Mouse (Mus musculus) liver, embryonic 11.5 days (tissue): Measurements from ENCODE around the gene Lrfn3. TPM values are rescaled to one million over a fixed set of nuclear protein-coding genes. Genes with fewer than 3 reads are reported as not detected.

ENCODE experiments used
- ATAC-seq: fragments of 200-750 bp; cut with Nextera tagmentation; replicated peaks from 2 replicates; pipeline ENCODE4 v1.8.0; 2017; ENCODE audit warnings: moderate number of reproducible peaks, mild to moderate bottlenecking, moderate TSS enrichment, moderate library complexity; ENCODE audit not compliant: low FRiP score
- DNase-seq: peaks from one replicate; pipeline ENCODE4 v3.0.0-alpha.2; 2017; ENCODE audit warnings: low spot score
- H3K27ac ChIP-seq: fragments of 300-500 bp; sonication (generic); 2 replicates; pipeline ENCODE4 v1.5.1; 2014; ENCODE audit warnings: mild to moderate bottlenecking, low read depth, low read length, control low read depth
- H3K27me3 ChIP-seq: fragments of 300-500 bp; sonication (generic); replicated peaks from 2 replicates; pipeline ENCODE4 v1.6.1; 2014; ENCODE audit warnings: low read length, mixed read lengths; ENCODE audit not compliant: control insufficient read depth, insufficient read depth
- H3K36me3 ChIP-seq: fragments of 300-500 bp; sonication (generic); 2 replicates; pipeline ENCODE4 v1.6.1; 2014; ENCODE audit warnings: mild to moderate bottlenecking, low read length, moderate library complexity, mixed read lengths; ENCODE audit not compliant: control insufficient read depth, insufficient read depth
- H3K4me1 ChIP-seq: fragments of 300-500 bp; sonication (generic); replicated peaks from 2 replicates; pipeline ENCODE4 v1.6.1; 2014; ENCODE audit warnings: low read length, mixed read lengths; ENCODE audit not compliant: control insufficient read depth, insufficient read depth
- H3K4me2 ChIP-seq: fragments of 300-500 bp; sonication (generic); 2 replicates; pipeline ENCODE4 v1.6.1; 2014; ENCODE audit warnings: mild to moderate bottlenecking, control low read depth, moderate library complexity
- H3K4me3 ChIP-seq: fragments of 300-500 bp; sonication (generic); 2 replicates; pipeline ENCODE4 v1.5.1; 2014; ENCODE audit warnings: low read depth, low read length, control low read depth
- H3K9ac ChIP-seq: fragments of 300-500 bp; sonication (generic); 2 replicates; pipeline ENCODE4 v1.6.1; 2014; ENCODE audit warnings: low read depth, low read length, control low read depth
- H3K9me3 ChIP-seq: fragments of 300-500 bp; sonication (generic); 2 replicates; pipeline ENCODE4 v1.6.1; 2016; ENCODE audit warnings: low read length, inconsistent platforms, mixed read lengths; ENCODE audit not compliant: control insufficient read depth
- WGBS: fragments of 180-500 bp; shearing (Covaris S2); extraction: QIAGEN DNeasy Blood & Tissue Kit; methylation state at CpG from one replicate; pipeline ENCODE4 v1.1.7; 2014; 5-methylcytosine and 5-hydroxymethylcytosine counted together
- polyA plus RNA-seq: library from polyadenylated mRNA; unstranded; fragments of >200 nt; fragmentation: Nextera tagmentation; extraction: Ambion mirVana; gene quantifications from 2 replicates; pipeline ENCODE4 v1.2.1, GENCODE M21; 2014

Lrfn3 gene
- polyA plus RNA-seq, 1 experiment from 2014 or later: 3.5 TPM

DNA sequence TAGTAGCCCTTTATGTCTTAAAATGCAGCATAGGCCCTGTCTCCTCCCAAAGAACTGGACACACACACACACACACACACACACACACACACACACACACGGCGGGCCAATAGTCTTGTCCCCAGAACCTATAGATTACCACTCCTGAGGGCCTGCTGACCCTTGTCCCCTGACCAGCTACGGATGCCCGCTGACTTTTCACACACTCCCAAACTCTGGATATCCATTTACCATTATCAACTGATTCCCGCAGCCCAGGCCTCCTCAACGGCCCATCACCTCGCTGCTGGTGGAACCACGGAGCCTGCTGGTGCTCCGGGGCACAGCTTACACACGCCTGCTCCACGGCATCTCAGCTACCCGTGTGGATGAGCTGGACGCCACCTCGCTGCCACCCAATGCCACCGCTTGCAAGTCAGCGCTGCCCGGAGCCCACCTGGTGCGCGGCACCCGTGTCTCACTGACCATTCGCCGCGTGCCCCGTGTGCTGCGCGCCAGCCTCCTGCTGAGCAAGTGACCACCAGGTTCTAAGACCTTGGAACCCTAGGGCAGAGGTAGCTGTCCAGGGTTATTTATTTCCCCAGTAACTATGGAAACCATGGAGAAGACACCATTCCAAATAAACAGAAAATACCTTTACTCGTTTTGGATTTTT lies 48.8 kb downstream of the Lrfn3 start:
- Histone ChIP-seq H3K27ac (no peak overlapping the region), H3K9me3 (no peaks in the 10 kb centered on the region), H3K4me1 (peaks cover 22% of the 10 kb centered on the region), H3K36me3 (peaks cover 3% of the 10 kb centered on the region; the same call in 1 of the 2 replicates), H3K27me3 (no peaks in the 10 kb centered on the region), H3K4me3 (peak overlapping the region; percentile 1; the same call in 1 of the 2 replicates), H3K4me2 (peak overlapping the region; percentile 60), H3K9ac (no peak overlapping the region)
- 63% methylated on average over 27 of the region's 27 CpGs for WGBS
- DNase-seq (no peak), ATAC-seq (no peak)

DNA sequence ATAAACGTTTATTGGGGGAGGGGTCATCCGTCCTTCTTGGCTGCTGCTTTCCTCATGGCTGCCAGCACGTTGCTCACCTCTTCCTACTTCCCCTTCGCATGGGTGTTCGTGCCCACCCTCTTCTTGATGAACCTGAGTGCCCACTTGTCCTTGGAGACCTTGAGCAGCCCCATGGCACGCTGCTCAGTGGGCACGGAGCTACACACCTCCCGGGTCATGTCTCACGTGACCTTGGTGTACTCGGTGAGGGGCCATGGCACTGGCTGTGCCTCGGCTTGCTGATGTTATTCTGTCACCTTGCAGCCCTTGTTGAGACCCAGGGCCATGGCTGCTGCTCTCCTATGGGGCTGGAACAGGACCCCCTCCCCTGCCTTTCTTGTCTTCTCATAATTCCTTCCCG lies 52.4 kb downstream of the Lrfn3 start:
- Histone ChIP-seq H3K4me3 (no peak overlapping the region), H3K27me3 (no peaks in the 10 kb centered on the region), H3K27ac (no peak overlapping the region), H3K9me3 (no peaks in the 10 kb centered on the region), H3K9ac (no peak overlapping the region), H3K4me1 (peaks cover 23% of the 10 kb centered on the region), H3K36me3 (peaks cover 3% of the 10 kb centered on the region; the same call in 1 of the 2 replicates), H3K4me2 (no peak overlapping the region)
- ATAC-seq (no peak), DNase-seq (no peak)
- WGBS: 84% methylated on average over 12 of the region's 12 CpGs

DNA sequence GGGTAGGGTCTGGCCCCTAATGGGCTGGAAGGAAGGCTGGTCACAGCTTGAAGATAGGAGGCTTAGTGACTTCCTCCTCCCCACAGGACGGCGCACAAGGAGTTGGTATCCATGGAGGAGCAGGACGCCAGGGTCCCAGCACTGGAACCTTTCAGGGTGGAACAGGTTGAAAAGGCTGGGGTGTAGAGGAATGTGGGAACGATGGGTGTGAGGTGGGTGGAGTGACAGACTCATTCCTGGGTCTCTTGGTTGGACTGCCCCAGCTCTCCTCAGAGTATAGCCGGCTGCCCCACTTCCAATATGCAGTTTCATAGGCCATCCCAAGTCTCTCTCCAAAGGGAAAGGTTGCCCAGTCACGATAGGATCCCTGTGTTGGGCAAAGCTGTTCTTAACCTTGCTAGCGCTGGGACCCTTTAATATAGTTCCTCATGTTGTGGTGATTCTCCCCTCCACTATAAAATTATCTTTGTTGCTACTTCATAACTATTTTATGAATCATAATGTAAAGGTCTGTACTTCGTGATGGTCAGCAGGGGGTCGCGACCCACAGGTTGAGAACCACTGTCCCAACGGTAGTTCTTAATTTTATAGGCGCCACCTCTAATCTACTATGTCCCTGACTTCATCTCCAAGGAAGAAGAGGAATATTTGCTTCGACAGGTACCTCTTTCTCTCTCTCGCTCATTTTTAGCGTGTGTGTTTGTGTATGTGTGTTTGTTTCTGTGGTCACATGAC lies 53.0 kb downstream of the Lrfn3 start:
- ATAC-seq (no peak), DNase-seq (no peak)
- Histone ChIP-seq H3K9ac (peak overlapping the region; percentile 65), H3K4me1 (peaks cover 18% of the 10 kb centered on the region), H3K27me3 (no peaks in the 10 kb centered on the region), H3K36me3 (peaks cover 3% of the 10 kb centered on the region; the same call in 1 of the 2 replicates), H3K4me2 (peak overlapping the region; percentile 95), H3K9me3 (no peaks in the 10 kb centered on the region), H3K4me3 (peak overlapping the region; percentile 63), H3K27ac (no peak overlapping the region)
- WGBS: 58% methylated on average over 15 of the region's 15 CpGs

DNA sequence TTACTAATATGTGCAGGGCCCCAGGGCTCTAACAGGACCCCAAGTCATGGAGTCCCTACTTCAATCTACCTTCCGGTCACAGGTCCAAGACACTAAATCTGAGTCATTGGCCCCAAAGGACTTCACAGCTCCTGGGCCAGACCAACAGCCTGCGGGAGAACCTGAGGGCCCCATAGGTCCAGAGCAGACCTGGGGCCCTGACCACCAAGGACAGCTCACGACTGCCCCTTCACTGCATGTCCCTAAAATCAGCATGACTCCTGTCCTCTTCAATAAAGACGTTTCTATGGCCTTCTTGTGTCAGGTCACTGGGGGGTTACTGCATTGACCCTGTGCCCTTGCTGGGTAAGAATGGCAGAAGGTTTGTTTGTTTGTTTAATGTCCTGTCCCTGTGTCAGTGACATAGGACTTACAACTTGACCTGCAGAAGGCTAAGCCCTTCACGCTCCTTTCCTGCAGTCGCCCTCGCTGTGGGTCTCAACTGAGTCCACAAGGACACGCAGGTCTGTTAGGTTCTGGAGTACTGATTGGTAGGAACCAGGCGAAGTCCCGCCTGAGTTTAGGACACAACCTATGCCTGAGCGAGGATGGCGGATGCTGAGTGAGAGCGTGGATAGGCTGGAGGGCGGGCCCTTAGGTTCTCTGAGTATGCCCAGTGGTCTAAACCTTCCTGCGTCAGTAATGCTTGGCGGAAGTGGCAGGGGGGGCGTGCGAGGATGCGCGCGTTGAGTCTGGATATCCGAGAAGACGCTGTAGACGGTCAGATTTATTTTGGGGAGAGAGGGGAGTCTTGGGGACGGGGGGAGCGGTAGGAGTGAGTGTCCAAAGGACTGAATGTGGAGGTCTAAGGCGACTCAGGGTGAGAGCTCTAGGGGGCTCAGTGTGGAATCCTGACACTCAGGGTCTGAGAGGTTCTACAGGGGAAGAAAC lies 54.2 kb downstream of the Lrfn3 start, which contains the start of gene Alkbh6:
Alkbh6 (plus strand) TSS at position 642 of the 930 bp plus-strand sequence.
- peak; percentile 100 for ATAC-seq
- Histone ChIP-seq H3K36me3 (peaks cover 6% of the 10 kb centered on the region; the same call in 1 of the 2 replicates), H3K27ac (peak within 1 kb of the TSS; percentile 26; the same call in 1 of the 2 replicates), H3K4me2 (peak within 1 kb of the TSS; percentile 95), H3K9ac (peak within 1 kb of the TSS; percentile 65), H3K9me3 (no peaks in the 10 kb centered on the region), H3K4me1 (peaks cover 11% of the 10 kb centered on the region), H3K27me3 (no peaks in the 10 kb centered on the region), H3K4me3 (peak within 1 kb of the TSS; percentile 63)
- DNase-seq: peak; percentile 84
- 5% methylated on average over 27 of the region's 27 CpGs for WGBS

DNA sequence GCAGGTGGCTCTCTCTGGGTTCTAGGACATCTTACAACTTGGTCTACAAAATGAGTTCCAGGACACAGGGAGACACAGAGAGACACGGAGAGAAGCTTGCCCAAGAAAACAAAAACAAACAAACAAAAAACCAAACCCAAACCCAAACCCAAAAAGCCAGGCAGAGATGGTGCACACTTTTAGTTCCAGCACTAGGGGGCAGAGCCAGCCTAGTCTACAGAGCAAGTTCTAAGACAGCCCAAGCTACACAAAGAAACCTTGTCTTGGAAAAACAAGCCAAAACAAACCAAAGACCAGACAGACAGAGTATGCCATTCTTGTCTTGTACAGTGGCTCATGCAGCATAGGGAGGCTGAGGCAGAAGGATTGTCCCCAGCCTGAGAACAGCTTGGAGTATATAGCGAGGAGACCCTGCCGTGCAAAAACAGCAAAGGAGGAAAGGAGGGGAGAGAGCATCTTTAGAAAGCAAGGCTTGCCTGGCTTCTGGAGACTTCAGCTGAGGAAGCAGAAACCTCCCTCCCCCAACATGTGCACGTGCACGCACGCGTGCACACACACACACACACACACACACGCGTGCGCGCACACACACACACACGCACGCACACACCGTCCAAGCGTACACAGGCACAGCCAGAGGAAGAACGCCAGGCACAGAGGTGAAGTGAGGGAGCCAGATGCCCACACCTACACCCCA lies 56.3 kb downstream of the Lrfn3 start:
- Histone ChIP-seq H3K4me3 (no peak overlapping the region), H3K4me2 (no peak overlapping the region), H3K9me3 (no peaks in the 10 kb centered on the region), H3K4me1 (peaks cover 11% of the 10 kb centered on the region), H3K27ac (no peak overlapping the region), H3K36me3 (peaks cover 6% of the 10 kb centered on the region; the same call in 1 of the 2 replicates), H3K9ac (no peak overlapping the region), H3K27me3 (no peaks in the 10 kb centered on the region)
- 87% methylated on average over 16 of the region's 16 CpGs for WGBS
- no peak for ATAC-seq
- no peak for DNase-seq

Other genes with a start within 250 kb of the Lrfn3 start
- gene Zfp382, start 240.8 kb downstream of the Lrfn3 start, polyA plus RNA-seq: 2.8 and 2.9 TPM in 2 replicates
- 7.5 and 8.8 TPM in 2 replicates for gene Zfp146, start 193.0 kb downstream of the Lrfn3 start, polyA plus RNA-seq
- 4.7 and 5.1 TPM in 2 replicates for gene Cox7a1, start 178.6 kb downstream of the Lrfn3 start, polyA plus RNA-seq
- gene Capns1, start 164.0 kb downstream of the Lrfn3 start, polyA plus RNA-seq: 45.1 and 54.9 TPM in 2 replicates
- 109 and 129 TPM in 2 replicates for gene Polr2i, start 130.8 kb downstream of the Lrfn3 start, polyA plus RNA-seq
- gene Tbcb, start 130.5 kb downstream of the Lrfn3 start, polyA plus RNA-seq: 124 and 126 TPM in 2 replicates
- gene Ovol3, start 127.0 kb downstream of the Lrfn3 start, polyA plus RNA-seq: not detected in 2 replicates
- not detected in 2 replicates for gene Thap8, start 82.7 kb downstream of the Lrfn3 start, polyA plus RNA-seq
- 15.3 and 16.0 TPM in 2 replicates for gene Wdr62, start 82.4 kb downstream of the Lrfn3 start, polyA plus RNA-seq
- gene Clip3, start 71.0 kb downstream of the Lrfn3 start, polyA plus RNA-seq: 16.3 and 17.6 TPM in 2 replicates
- 38.7 and 43.4 TPM in 2 replicates for gene Alkbh6, start 54.1 kb downstream of the Lrfn3 start, polyA plus RNA-seq
- 25.6 and 28.9 TPM in 2 replicates for gene Syne4, start 48.0 kb downstream of the Lrfn3 start, polyA plus RNA-seq
- gene E130208F15Rik, start 41.0 kb downstream of the Lrfn3 start, polyA plus RNA-seq: not detected in 2 replicates
- gene Sdhaf1, start 38.9 kb downstream of the Lrfn3 start, polyA plus RNA-seq: 13.5 and 14.6 TPM in 2 replicates
- gene Tyrobp, start 51.0 kb upstream of the Lrfn3 start, polyA plus RNA-seq: 60.6 and 61.9 TPM in 2 replicates
- gene Hcst, start 57.1 kb upstream of the Lrfn3 start, polyA plus RNA-seq: 2.2 and 2.9 TPM in 2 replicates
- 1.8 and 3.6 TPM in 2 replicates for gene Nfkbid, start 59.0 kb upstream of the Lrfn3 start, polyA plus RNA-seq
- 18.4 and 19.1 TPM in 2 replicates for gene Aplp1, start 82.8 kb upstream of the Lrfn3 start, polyA plus RNA-seq
- 0.22 and 0.95 TPM in 2 replicates for gene Kirrel2, start 94.9 kb upstream of the Lrfn3 start, polyA plus RNA-seq
- gene Nphs1, start 95.5 kb upstream of the Lrfn3 start, polyA plus RNA-seq: 0.26 and 0.27 TPM in 2 replicates
- 19.0 and 19.5 TPM in 2 replicates for gene Prodh2, start 130.8 kb upstream of the Lrfn3 start, polyA plus RNA-seq
- gene Arhgap33, start 172.3 kb upstream of the Lrfn3 start, polyA plus RNA-seq: 7.1 and 7.5 TPM in 2 replicates
- 3.9 and 5.4 TPM in 2 replicates for gene Hspb6, start 189.4 kb upstream of the Lrfn3 start, polyA plus RNA-seq
- 10.7 and 13.0 TPM in 2 replicates for gene Proser3, start 189.5 kb upstream of the Lrfn3 start, polyA plus RNA-seq
- gene Lin37, start 197.1 kb upstream of the Lrfn3 start, polyA plus RNA-seq: 38.7 and 41.0 TPM in 2 replicates
- gene U2af1l4, start 200.5 kb upstream of the Lrfn3 start, polyA plus RNA-seq: 71.0 and 73.1 TPM in 2 replicates
- 6.8 and 8.0 TPM in 2 replicates for gene Gm49396, start 200.6 kb upstream of the Lrfn3 start, polyA plus RNA-seq
- 85.2 and 102 TPM in 2 replicates for gene Psenen, start 200.9 kb upstream of the Lrfn3 start, polyA plus RNA-seq
- 3.1 and 3.7 TPM in 2 replicates for gene Igflr1, start 202.7 kb upstream of the Lrfn3 start, polyA plus RNA-seq
- 7.4 and 11.4 TPM in 2 replicates for gene Kmt2b, start 226.0 kb upstream of the Lrfn3 start, polyA plus RNA-seq
- gene Zbtb32, start 236.1 kb upstream of the Lrfn3 start, polyA plus RNA-seq: 0.25 and 0.62 TPM in 2 replicates